Mouse (Mus musculus) 3134 (cell line): ENCODE data around the gene Col4a3.
A peak's percentile ranks its signal among the peaks of the same experiment; 100 is the strongest.

Source experiments
- DNase-seq: peaks from one replicate; pipeline ENCODE4 v3.0.0-alpha.2; 2011; ENCODE audit warnings: low spot score; ENCODE audit not compliant: insufficient read length; ENCODE audit errors: extremely low read depth

Gene Col4a3

DNA sequence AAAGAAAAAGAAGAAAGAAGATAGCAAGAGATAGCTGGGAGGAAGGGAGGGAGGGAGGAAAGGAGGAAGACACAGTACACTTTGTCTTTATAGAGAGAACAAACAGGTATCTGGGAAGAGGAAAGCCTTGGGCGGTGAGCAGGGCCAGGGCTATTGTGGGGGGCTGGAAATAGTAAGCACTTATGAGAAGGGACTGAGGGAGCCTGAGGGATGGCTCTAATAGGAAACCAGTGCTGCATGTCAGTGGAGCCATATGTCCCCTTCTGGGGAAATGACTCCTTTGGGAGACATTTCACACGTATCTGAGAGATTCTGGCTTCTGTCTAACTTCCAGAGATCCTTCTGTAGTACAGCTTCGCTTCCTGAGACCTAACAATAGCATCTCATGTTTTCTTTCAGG is 69.7 kb downstream of the Col4a3 start:
- no peak for DNase-seq

DNA sequence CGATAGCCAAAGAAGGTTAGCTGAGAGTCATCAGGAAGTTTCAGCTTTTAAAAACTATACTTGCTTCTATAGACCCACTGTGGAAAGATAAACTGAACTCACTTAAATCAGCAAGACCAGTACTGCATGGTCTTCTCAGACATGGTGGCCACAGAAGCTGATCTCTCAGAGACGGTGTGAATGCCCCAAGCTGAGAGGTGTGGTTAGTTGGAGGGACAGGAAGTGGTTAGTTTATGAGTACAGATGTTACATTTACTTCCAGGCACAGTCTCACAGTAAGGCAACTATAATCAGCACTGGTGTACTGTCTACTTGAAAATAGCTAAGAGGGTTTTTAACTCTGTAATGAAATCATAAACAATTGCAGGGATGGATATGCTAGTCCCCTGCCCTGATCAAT is 75.5 kb downstream of the Col4a3 start:
- DNase-seq: no peak

GRCm38 (mm10) chr1:82663522-82663921 is 76.8 kb downstream of the Col4a3 start:
- DNase-seq: no peak

GRCm38 (mm10) chr1:82686328-82686727 is 99.6 kb downstream of the Col4a3 start:
- DNase-seq: no peak

- no peak for DNase-seq
Observed at GRCm38 (mm10) chr1:82686866-82687265, 100.1 kb downstream of the Col4a3 start.

DNA sequence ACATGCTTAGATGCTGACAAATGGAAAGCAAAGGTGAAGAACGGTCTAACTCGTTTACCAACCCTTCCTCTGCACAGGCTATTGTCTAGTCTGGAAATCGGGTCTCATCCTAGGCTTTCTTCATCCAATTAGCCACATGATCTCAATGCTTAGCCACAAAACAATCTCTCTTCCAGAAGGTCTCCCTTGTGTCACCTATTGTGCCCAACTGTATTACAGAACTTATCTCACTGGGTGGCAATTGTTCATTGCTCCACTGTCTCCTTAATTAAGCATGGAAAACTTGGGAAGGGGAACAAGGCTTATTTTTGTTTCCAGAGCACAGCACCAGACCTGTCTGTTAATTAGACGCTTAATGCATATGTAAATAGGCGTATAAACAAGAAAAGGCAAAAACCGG is 101.2 kb downstream of the Col4a3 start:
- no peak for DNase-seq

- no peak for DNase-seq
Observed at GRCm38 (mm10) chr1:82695915-82696314, 109.2 kb downstream of the Col4a3 start.

DNA sequence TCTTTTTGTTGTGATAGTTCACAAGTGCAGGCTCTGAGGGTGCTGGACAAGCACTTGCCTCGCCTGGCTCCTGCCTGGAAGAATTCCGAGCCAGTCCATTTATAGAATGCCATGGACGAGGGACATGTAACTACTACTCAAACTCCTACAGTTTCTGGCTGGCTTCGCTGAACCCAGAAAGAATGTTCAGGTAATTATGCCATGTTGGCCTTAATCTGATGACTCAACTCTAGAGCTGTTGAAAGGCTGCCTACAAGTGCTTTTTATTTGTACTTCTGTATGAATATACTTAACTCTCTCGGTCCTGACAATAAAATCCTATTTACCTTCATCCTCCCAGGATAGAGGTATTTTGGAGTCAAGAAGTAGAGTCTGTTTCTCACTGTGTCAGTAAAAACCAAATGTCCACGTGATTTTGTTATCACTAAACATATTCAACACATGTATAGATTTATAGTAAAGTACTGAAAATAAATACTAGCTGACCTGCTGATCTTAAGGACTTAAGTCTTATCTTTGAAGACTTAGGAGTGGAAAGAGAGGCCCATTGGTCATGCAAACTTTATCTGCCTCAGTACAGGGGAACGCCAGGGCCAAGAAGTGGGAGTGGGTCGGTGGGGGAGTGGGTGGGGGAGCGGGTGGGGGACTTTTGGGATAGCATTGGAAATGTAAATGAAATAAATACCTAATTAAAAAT is 131.2 kb downstream of the Col4a3 start:
- no peak for DNase-seq

DNA sequence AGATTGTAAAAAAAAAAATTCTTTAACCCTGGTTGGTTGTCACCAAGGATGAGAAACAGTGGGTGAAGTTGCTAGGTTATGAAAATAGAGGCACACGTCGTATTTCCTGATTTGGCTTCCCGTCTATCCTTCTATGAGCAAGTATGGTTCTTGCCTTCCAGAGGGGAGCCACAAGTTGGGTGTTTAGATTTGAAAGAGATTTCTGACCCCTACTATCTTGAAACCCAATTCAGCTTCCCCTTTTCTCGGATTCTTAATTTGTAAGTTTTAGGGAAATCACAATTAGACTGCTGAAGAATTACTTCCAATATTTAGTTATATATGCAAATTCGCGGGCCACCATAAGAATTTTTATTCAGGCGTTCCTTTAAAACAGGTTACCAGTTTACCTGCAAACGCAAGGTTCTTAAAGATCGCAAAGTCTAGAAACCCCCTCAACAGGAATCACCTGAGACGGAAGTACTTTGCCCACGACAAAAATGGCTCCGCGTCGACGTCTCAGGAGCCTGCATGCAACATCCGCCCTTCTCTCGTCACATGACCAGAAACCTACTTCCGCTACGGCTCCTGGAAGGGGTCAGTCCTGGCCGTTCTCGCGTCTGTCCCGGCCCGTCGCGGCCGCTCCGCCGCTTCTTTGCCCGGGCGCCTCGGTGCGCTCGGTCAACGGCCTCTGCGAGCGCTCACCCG is 137.8 kb downstream of the Col4a3 start, which contains the start of gene Mff:
TSS of gene Mff (plus strand) at position 552 of the 687 bp plus-strand sequence.
- DNase-seq: no peak

- peak; percentile 92 for DNase-seq
Observed at GRCm38 (mm10) chr1:82725026-82725874, 138.5 kb downstream of the Col4a3 start.

- DNase-seq: no peak
Observed at GRCm38 (mm10) chr1:82725875-82726185, 139.1 kb downstream of the Col4a3 start.

DNA sequence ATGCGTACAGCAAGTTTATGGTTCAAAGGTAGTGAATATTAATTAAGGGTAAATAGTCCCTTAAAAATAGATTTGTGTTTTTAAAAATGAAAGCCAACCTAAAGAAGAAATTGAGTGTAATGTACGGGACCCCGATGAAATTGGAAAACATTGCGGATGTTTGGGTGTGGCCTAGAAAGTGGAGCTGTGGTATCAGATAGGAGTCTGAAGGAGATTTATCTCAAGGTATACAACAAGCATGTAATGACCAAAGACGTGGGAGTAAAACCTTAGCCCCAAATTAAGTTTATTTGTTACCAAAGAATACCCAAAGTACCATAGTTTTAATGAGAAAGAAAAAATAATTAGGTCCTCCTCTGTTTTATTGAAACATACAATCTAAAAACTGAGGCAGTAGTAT is 139.8 kb downstream of the Col4a3 start:
- no peak for DNase-seq

GRCm38 (mm10) chr1:82733357-82733756 is 146.6 kb downstream of the Col4a3 start:
- DNase-seq: no peak

- DNase-seq: no peak
Observed at GRCm38 (mm10) chr1:82738066-82738465, 151.3 kb downstream of the Col4a3 start.

- no peak for DNase-seq
Observed at GRCm38 (mm10) chr1:82741539-82741938, 154.8 kb downstream of the Col4a3 start.

GRCm38 (mm10) chr1:82743962-82744361 is 157.2 kb downstream of the Col4a3 start:
- DNase-seq: no peak

DNA sequence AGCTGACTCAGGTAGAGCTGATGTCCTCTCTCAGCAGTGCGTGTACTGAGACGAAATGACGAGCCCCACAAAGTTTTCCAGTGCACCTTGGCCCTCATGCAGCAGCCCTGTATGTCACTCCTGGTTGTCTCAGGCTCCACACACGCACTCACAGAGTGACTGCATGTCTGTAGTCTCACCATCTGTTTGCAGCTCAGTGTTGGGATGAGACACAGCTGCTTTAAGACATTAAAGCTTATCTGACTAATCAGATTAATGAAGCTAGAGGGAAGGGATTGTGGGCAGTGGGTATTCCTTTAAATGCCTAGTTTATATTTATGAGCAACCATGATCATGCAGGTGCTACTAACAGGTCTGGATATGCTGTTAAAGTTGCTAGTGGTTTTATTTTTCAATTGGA is 159.7 kb downstream of the Col4a3 start:
- no peak for DNase-seq

- no peak for DNase-seq
Observed at GRCm38 (mm10) chr1:82747714-82748452, 161.2 kb downstream of the Col4a3 start.

DNA sequence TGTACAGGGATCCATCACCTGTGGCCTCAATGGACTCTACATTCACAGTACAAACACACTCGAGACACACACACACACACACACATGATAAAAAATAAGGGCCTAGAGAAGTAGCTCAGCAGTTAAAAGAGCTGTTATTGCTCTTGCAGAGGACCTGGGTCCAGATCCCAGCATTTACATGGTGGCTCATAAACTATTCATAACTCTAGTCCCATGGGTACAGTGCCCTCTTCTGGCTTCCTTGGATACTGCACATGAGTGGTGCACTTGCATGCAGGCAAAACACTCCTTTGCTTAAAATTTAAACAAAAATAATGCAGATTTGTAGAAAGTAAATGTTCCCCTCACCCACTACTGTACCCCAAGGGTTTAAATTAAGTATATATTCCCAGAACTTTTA is 172.8 kb downstream of the Col4a3 start:
- no peak for DNase-seq

DNA sequence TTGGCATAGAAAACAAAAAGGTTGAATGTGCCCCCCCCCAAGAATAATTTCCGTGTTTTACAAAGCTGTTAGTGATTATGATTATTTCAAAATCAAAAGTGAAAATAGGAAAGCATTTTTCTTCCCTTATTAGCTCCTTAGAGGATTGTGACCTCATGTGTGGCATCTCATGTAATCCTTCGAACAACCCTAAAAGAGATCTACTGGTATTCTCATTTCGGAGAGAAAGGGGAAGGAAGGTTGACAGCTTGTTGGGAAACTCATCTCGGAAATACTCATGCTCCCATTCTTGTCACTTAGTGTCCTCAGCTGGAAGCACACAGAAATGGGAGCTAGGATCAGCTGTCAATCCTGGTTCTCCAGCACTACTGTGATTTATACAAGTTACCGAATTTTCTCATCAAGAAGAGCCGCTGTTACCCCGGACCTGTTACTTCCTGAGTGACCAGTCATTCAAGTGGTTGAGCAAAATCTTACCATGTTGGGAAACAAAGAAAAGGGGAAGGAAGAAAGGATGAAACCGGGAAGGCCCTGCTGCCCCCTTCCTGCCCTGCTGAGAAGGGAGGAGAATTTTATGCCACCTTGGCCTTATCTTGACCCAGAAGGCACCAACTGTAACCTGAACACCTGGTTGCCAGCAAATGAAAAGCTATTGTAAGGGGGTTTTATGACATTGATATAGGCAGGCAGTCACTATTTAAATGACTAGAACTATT is 174.9 kb downstream of the Col4a3 start:
- no peak for DNase-seq
